Mouse (Mus musculus): Measurements from ENCODE around the gene Macrod2.

GRCm38 (mm10) chr2:141664051-141664450 lies 1268.9 kb downstream of the Macrod2 start:
- TF ChIP-seq CTCF (IDR thresholded peaks at IDR 0.05; ENCODE audit: insufficient read depth, low read depth, low read length) (no peak), POLR2A (IDR thresholded peaks at IDR 0.05; ENCODE audit: insufficient read depth, low read depth, low read length) (no peak)
